Mouse (Mus musculus): ENCODE measurements around the gene Upf1. TPM values are rescaled to one million over a fixed set of nuclear protein-coding genes. Genes with fewer than 3 reads are reported as not detected.
A peak's percentile ranks its signal among the peaks of the same experiment; 100 is the strongest.

The Upf1 gene
- polyA plus RNA-seq (2015; fragmentation: Nextera tagmentation; extraction: Ambion mirVana): 10.4 and 11.1 TPM in 2 replicates

DNA sequence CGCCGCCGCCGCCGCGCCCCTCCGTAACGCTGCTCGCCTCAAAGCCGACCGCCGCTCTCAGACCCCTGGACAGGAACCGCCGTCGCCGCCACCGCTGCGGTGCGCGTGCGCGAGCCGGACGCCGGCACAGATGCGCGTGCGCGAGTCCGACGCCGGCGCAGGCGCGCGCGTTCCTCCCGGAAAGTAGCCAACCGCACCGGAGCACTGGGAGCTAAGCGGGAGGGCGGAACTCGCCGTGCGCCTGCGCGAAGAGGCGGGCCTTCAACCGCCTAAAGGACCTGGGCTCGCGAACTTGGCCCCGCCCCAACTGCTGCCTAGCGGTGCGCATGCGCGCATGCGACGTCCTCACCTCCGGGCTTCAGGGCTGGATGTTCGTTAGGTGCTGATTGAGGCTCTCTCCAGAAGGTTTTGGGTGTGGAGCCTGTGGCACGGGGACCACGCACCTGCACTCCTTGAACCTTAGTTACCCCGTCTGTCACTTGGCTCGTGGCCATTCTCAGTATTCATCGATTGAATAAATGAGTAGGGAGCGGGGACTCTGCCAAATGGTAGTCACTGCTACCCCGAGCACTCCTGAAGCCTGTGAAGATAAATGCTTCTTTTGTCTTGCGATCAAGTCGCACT lies at the start of gene Upf1:
Upf1 (minus strand) TSS at position 85 of the 624 bp plus-strand sequence.
- Histone ChIP-seq H3K9me3 (ENCODE audit: low read length) (no peaks in the 10 kb centered on the region), H3K27ac (ENCODE audit: low read length) (peak within 1 kb of the TSS; percentile 93), H3K27me3 (replicated peaks; ENCODE audit: insufficient read depth, low read length) (no peaks in the 10 kb centered on the region), H3K4me2 (replicated peaks; ENCODE audit: low read depth, low read length) (peak within 1 kb of the TSS; percentile 84), H3K4me3 (ENCODE audit: low read depth, low read length) (peak within 1 kb of the TSS; percentile 96), H3K36me3 (ENCODE audit: insufficient read depth, low read length) (no peaks in the 10 kb centered on the region), H3K4me1 (ENCODE audit: insufficient read depth, low read depth, low read length) (peaks cover 19% of the 10 kb centered on the region; the same call in 1 of the 2 replicates), H3K9ac (replicated peaks; ENCODE audit: low read depth) (peak within 1 kb of the TSS; percentile 96)
- ATAC-seq: peak; percentile 93
- under 1% methylated on average over 49 of the region's 69 CpGs for WGBS
- peak; percentile 98 for DNase-seq (ENCODE audit: low spot score)
- TF ChIP-seq CTCF (IDR thresholded peaks at IDR 0.05) (no peak), EP300 (IDR thresholded peaks at IDR 0.05) (no peak)

- H3K27me3 ChIP-seq (replicated peaks; ENCODE audit: insufficient read depth, low read length): no peaks in the 10 kb centered on the region
- no peak overlapping the region for H3K9ac ChIP-seq (replicated peaks; ENCODE audit: low read depth)
- no peaks in the 10 kb centered on the region for H3K4me1 ChIP-seq (ENCODE audit: insufficient read depth, low read depth, low read length)
- TF ChIP-seq CTCF (IDR thresholded peaks at IDR 0.05) (no peak), EP300 (IDR thresholded peaks at IDR 0.05) (no peak)
- H3K27ac ChIP-seq (ENCODE audit: low read length): no peak overlapping the region
- H3K4me2 ChIP-seq (replicated peaks; ENCODE audit: low read depth, low read length): no peak overlapping the region
- H3K9me3 ChIP-seq (ENCODE audit: low read length): no peaks in the 10 kb centered on the region
- no peak for DNase-seq (ENCODE audit: low spot score)
- ATAC-seq: no peak
- 84% methylated on average over 16 of the region's 16 CpGs for WGBS
- H3K4me3 ChIP-seq (ENCODE audit: low read depth, low read length): no peak overlapping the region
- H3K36me3 ChIP-seq (ENCODE audit: insufficient read depth, low read length): no peaks in the 10 kb centered on the region
These were observed 44.8 kb upstream of the Upf1 start for GRCm38 (mm10) chr8:70397611-70398563.

GRCm38 (mm10) chr8:70396184-70396583 lies 43.1 kb upstream of the Upf1 start:
- Histone ChIP-seq H3K4me3 (ENCODE audit: low read depth, low read length) (no peak overlapping the region), H3K9ac (replicated peaks; ENCODE audit: low read depth) (no peak overlapping the region), H3K27me3 (replicated peaks; ENCODE audit: insufficient read depth, low read length) (no peaks in the 10 kb centered on the region), H3K4me1 (ENCODE audit: insufficient read depth, low read depth, low read length) (no peaks in the 10 kb centered on the region), H3K27ac (ENCODE audit: low read length) (no peak overlapping the region), H3K36me3 (ENCODE audit: insufficient read depth, low read length) (0 out of 2 replicates have a peak, but pooled peaks cover 2% of the 10 kb centered on the region), H3K4me2 (replicated peaks; ENCODE audit: low read depth, low read length) (no peak overlapping the region), H3K9me3 (ENCODE audit: low read length) (no peaks in the 10 kb centered on the region)
- DNase-seq (ENCODE audit: low spot score) (no peak), ATAC-seq (no peak)
- 70% methylated on average over 5 of the region's 5 CpGs for WGBS
- TF ChIP-seq EP300 (IDR thresholded peaks at IDR 0.05): no peak
- no peak for TF ChIP-seq CTCF (IDR thresholded peaks at IDR 0.05)

GRCm38 (mm10) chr8:70395649-70396048 lies 42.6 kb upstream of the Upf1 start:
- ATAC-seq: peak; percentile 30
- Histone ChIP-seq H3K4me2 (replicated peaks; ENCODE audit: low read depth, low read length) (no peak overlapping the region), H3K9ac (replicated peaks; ENCODE audit: low read depth) (no peak overlapping the region), H3K9me3 (ENCODE audit: low read length) (no peaks in the 10 kb centered on the region), H3K4me3 (ENCODE audit: low read depth, low read length) (no peak overlapping the region), H3K27me3 (replicated peaks; ENCODE audit: insufficient read depth, low read length) (no peaks in the 10 kb centered on the region), H3K4me1 (ENCODE audit: insufficient read depth, low read depth, low read length) (no peaks in the 10 kb centered on the region), H3K36me3 (ENCODE audit: insufficient read depth, low read length) (0 out of 2 replicates have a peak, but pooled peaks cover 4% of the 10 kb centered on the region), H3K27ac (ENCODE audit: low read length) (no peak overlapping the region)
- 57% methylated on average over 5 of the region's 5 CpGs for whole genome bisulfite sequencing
- no peak for DNase-seq (ENCODE audit: low spot score)
- TF ChIP-seq EP300 (IDR thresholded peaks at IDR 0.05) (no peak), CTCF (IDR thresholded peaks at IDR 0.05) (no peak)

DNA sequence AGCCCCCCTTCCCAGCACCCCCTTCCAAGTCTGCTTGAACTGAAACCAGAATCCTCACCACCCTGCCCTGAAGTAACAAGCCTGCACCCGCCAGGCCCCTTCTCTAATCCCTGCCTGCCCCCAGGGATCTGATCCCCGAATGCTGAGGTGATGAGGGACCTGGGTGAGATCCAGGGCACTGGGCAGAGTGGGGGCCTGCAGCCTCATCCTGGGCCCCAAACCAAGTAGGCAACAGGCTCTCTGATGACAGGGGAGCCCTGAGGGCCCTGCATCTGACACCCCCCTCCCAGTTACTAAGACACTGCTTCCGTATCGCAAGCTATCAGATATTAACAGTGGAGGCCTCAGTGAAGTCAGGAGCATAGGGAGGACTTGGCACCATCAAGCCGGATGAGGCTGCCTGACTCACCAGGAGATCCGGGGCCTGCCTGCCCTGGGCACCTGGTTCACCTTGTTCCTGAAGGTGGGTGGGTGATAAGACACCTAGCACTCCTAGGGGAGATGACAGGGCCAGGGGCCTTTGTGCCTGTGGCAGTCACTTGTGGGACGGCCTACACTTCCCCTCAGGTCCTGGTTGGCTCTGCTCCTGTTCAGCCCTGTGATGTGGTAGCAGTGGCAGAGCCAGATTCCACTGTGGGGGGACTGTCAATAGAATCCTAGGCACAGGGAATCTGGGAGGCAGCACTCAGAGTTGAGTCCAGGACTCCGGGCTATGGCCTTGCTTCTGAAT lies 41.4 kb upstream of the Upf1 start:
- no peak overlapping the region for H3K27ac ChIP-seq (ENCODE audit: low read length)
- DNase-seq (ENCODE audit: low spot score) (no peak), ATAC-seq (no peak)
- TF ChIP-seq EP300 (IDR thresholded peaks at IDR 0.05) (no peak), CTCF (IDR thresholded peaks at IDR 0.05) (no peak)
- no peaks in the 10 kb centered on the region for H3K27me3 ChIP-seq (replicated peaks; ENCODE audit: insufficient read depth, low read length)
- H3K4me1 ChIP-seq (ENCODE audit: insufficient read depth, low read depth, low read length): no peaks in the 10 kb centered on the region
- 0 out of 2 replicates have a peak, but pooled peaks cover 4% of the 10 kb centered on the region for H3K36me3 ChIP-seq (ENCODE audit: insufficient read depth, low read length)
- 87% methylated on average over 8 of the region's 8 CpGs for WGBS
- H3K9ac ChIP-seq (replicated peaks; ENCODE audit: low read depth): no peak overlapping the region
- no peaks in the 10 kb centered on the region for H3K9me3 ChIP-seq (ENCODE audit: low read length)
- no peak overlapping the region for H3K4me3 ChIP-seq (ENCODE audit: low read depth, low read length)
- H3K4me2 ChIP-seq (replicated peaks; ENCODE audit: low read depth, low read length): no peak overlapping the region

- no peak overlapping the region for H3K4me3 ChIP-seq (ENCODE audit: low read depth, low read length)
- 76% methylated on average over 5 of the region's 5 CpGs for WGBS
- no peak for ATAC-seq
- TF ChIP-seq CTCF (IDR thresholded peaks at IDR 0.05) (no peak), EP300 (IDR thresholded peaks at IDR 0.05) (no peak)
- H3K4me2 ChIP-seq (replicated peaks; ENCODE audit: low read depth, low read length): no peak overlapping the region
- H3K27ac ChIP-seq (ENCODE audit: low read length): no peak overlapping the region
- no peaks in the 10 kb centered on the region for H3K9me3 ChIP-seq (ENCODE audit: low read length)
- no peaks in the 10 kb centered on the region for H3K4me1 ChIP-seq (ENCODE audit: insufficient read depth, low read depth, low read length)
- no peak for DNase-seq (ENCODE audit: low spot score)
- H3K9ac ChIP-seq (replicated peaks; ENCODE audit: low read depth): no peak overlapping the region
- no peaks in the 10 kb centered on the region for H3K27me3 ChIP-seq (replicated peaks; ENCODE audit: insufficient read depth, low read length)
- H3K36me3 ChIP-seq (ENCODE audit: insufficient read depth, low read length): 0 out of 2 replicates have a peak, but pooled peaks cover 4% of the 10 kb centered on the region
These were observed 40.0 kb upstream of the Upf1 start for GRCm38 (mm10) chr8:70393087-70393486.
